Mouse (Mus musculus): ENCODE data around the gene Ptma. TPM values are rescaled to one million over a fixed set of nuclear protein-coding genes. Genes with fewer than 3 reads are reported as not detected.

Gene Ptma
- polyA plus RNA-seq, 1 experiment from 2014 or later = 1,165 TPM

- H3K27me3 ChIP-seq (replicated peaks; ENCODE audit: control insufficient read depth, insufficient read depth, low read length) = no peaks in the 10 kb centered on the region
- H3K4me1 ChIP-seq (ENCODE audit: control insufficient read depth, insufficient read depth, low read depth, low read length) = peaks cover 14% of the 10 kb centered on the region
- no peak for ATAC-seq
- no peak overlapping the region for H3K4me2 ChIP-seq (ENCODE audit: low read length)
- H3K9me3 ChIP-seq (ENCODE audit: control insufficient read depth, low read length) = no peaks in the 10 kb centered on the region
- H3K4me3 ChIP-seq (ENCODE audit: low read length) = no peak overlapping the region
- no peaks in the 10 kb centered on the region for H3K36me3 ChIP-seq (ENCODE audit: control insufficient read depth, insufficient read depth, low read length)
- peak overlapping the region; percentile 75 for H3K27ac ChIP-seq (ENCODE audit: low read depth, low read length)
- peak overlapping the region; percentile 46 for H3K9ac ChIP-seq (ENCODE audit: low read depth, low read length)
- 67% methylated on average over 9 of the region's 9 CpGs for WGBS
Observed at GRCm38 (mm10) chr1:86492095-86493070, 34.1 kb upstream of the Ptma start.

- WGBS = 90% methylated on average over 3 of the region's 3 CpGs
- no peak overlapping the region for H3K9ac ChIP-seq (ENCODE audit: low read depth, low read length)
- H3K27me3 ChIP-seq (replicated peaks; ENCODE audit: control insufficient read depth, insufficient read depth, low read length) = no peaks in the 10 kb centered on the region
- H3K9me3 ChIP-seq (ENCODE audit: control insufficient read depth, low read length) = no peaks in the 10 kb centered on the region
- H3K4me3 ChIP-seq (ENCODE audit: low read length) = no peak overlapping the region
- ATAC-seq = no peak
- H3K27ac ChIP-seq (ENCODE audit: low read depth, low read length) = no peak overlapping the region
- peaks cover 10% of the 10 kb centered on the region for H3K4me1 ChIP-seq (ENCODE audit: control insufficient read depth, insufficient read depth, low read depth, low read length)
- H3K36me3 ChIP-seq (ENCODE audit: control insufficient read depth, insufficient read depth, low read length) = no peaks in the 10 kb centered on the region
- no peak overlapping the region for H3K4me2 ChIP-seq (ENCODE audit: low read length)
Observed at GRCm38 (mm10) chr1:86493783-86494182, 32.7 kb upstream of the Ptma start.

GRCm38 (mm10) chr1:86496340-86496739 is 30.2 kb upstream of the Ptma start:
- Histone ChIP-seq H3K4me1 (ENCODE audit: control insufficient read depth, insufficient read depth, low read depth, low read length) (peaks cover 13% of the 10 kb centered on the region), H3K9me3 (ENCODE audit: control insufficient read depth, low read length) (no peaks in the 10 kb centered on the region), H3K27ac (ENCODE audit: low read depth, low read length) (no peak overlapping the region), H3K4me2 (ENCODE audit: low read length) (no peak overlapping the region), H3K36me3 (ENCODE audit: control insufficient read depth, insufficient read depth, low read length) (no peaks in the 10 kb centered on the region), H3K27me3 (replicated peaks; ENCODE audit: control insufficient read depth, insufficient read depth, low read length) (no peaks in the 10 kb centered on the region), H3K9ac (ENCODE audit: low read depth, low read length) (no peak overlapping the region), H3K4me3 (ENCODE audit: low read length) (no peak overlapping the region)
- no peak for ATAC-seq
- 96% methylated on average over 4 of the region's 4 CpGs for WGBS

- ATAC-seq = no peak
- H3K27me3 ChIP-seq (replicated peaks; ENCODE audit: control insufficient read depth, insufficient read depth, low read length) = no peaks in the 10 kb centered on the region
- 77% methylated on average over 5 of the region's 5 CpGs for WGBS
- H3K4me1 ChIP-seq (ENCODE audit: control insufficient read depth, insufficient read depth, low read depth, low read length) = peaks cover 21% of the 10 kb centered on the region
- H3K9me3 ChIP-seq (ENCODE audit: control insufficient read depth, low read length) = no peaks in the 10 kb centered on the region
- H3K36me3 ChIP-seq (ENCODE audit: control insufficient read depth, insufficient read depth, low read length) = no peaks in the 10 kb centered on the region
- H3K27ac ChIP-seq (ENCODE audit: low read depth, low read length) = no peak overlapping the region
- H3K4me2 ChIP-seq (ENCODE audit: low read length) = no peak overlapping the region
- H3K9ac ChIP-seq (ENCODE audit: low read depth, low read length) = 0 out of 2 replicates have a peak overlapping the region, but pooled peaks have one; percentile 25
- no peak overlapping the region for H3K4me3 ChIP-seq (ENCODE audit: low read length)
Observed at GRCm38 (mm10) chr1:86497361-86497760, 29.2 kb upstream of the Ptma start.

- 45% methylated on average over 3 of the region's 3 CpGs for WGBS
- H3K27me3 ChIP-seq (replicated peaks; ENCODE audit: control insufficient read depth, insufficient read depth, low read length) = no peaks in the 10 kb centered on the region
- no peak overlapping the region for H3K9ac ChIP-seq (ENCODE audit: low read depth, low read length)
Observed at GRCm38 (mm10) chr1:86497986-86498385, 28.5 kb upstream of the Ptma start.

GRCm38 (mm10) chr1:86498611-86499010 is 27.9 kb upstream of the Ptma start:
- H3K4me2 ChIP-seq (ENCODE audit: low read length) = no peak overlapping the region
- no peak overlapping the region for H3K4me3 ChIP-seq (ENCODE audit: low read length)
- no peaks in the 10 kb centered on the region for H3K9me3 ChIP-seq (ENCODE audit: control insufficient read depth, low read length)
- 55% methylated on average over 1 of the region's 1 CpGs for WGBS
- no peak overlapping the region for H3K27ac ChIP-seq (ENCODE audit: low read depth, low read length)
- H3K9ac ChIP-seq (ENCODE audit: low read depth, low read length) = no peak overlapping the region
- no peak for ATAC-seq
- H3K27me3 ChIP-seq (replicated peaks; ENCODE audit: control insufficient read depth, insufficient read depth, low read length) = no peaks in the 10 kb centered on the region
- H3K4me1 ChIP-seq (ENCODE audit: control insufficient read depth, insufficient read depth, low read depth, low read length) = peaks cover 27% of the 10 kb centered on the region
- H3K36me3 ChIP-seq (ENCODE audit: control insufficient read depth, insufficient read depth, low read length) = no peaks in the 10 kb centered on the region

More at GRCm38 (mm10) chr1:86497986-86498385, 28.5 kb upstream of the Ptma start:
- ATAC-seq = no peak
- H3K4me1 ChIP-seq (ENCODE audit: control insufficient read depth, insufficient read depth, low read depth, low read length) = peaks cover 21% of the 10 kb centered on the region
- H3K36me3 ChIP-seq (ENCODE audit: control insufficient read depth, insufficient read depth, low read length) = no peaks in the 10 kb centered on the region
- no peak overlapping the region for H3K27ac ChIP-seq (ENCODE audit: low read depth, low read length)
- no peak overlapping the region for H3K4me3 ChIP-seq (ENCODE audit: low read length)
- H3K9me3 ChIP-seq (ENCODE audit: control insufficient read depth, low read length) = no peaks in the 10 kb centered on the region
- H3K4me2 ChIP-seq (ENCODE audit: low read length) = no peak overlapping the region

- Histone ChIP-seq H3K4me2 (ENCODE audit: low read length) (no peak overlapping the region), H3K9ac (ENCODE audit: low read depth, low read length) (no peak overlapping the region), H3K27me3 (replicated peaks; ENCODE audit: control insufficient read depth, insufficient read depth, low read length) (no peaks in the 10 kb centered on the region), H3K9me3 (ENCODE audit: control insufficient read depth, low read length) (no peaks in the 10 kb centered on the region), H3K27ac (ENCODE audit: low read depth, low read length) (no peak overlapping the region), H3K4me3 (ENCODE audit: low read length) (no peak overlapping the region), H3K4me1 (ENCODE audit: control insufficient read depth, insufficient read depth, low read depth, low read length) (peaks cover 30% of the 10 kb centered on the region), H3K36me3 (ENCODE audit: control insufficient read depth, insufficient read depth, low read length) (no peaks in the 10 kb centered on the region)
- 48% methylated on average over 3 of the region's 3 CpGs for WGBS
- no peak for ATAC-seq
Observed at GRCm38 (mm10) chr1:86499903-86500302, 26.6 kb upstream of the Ptma start.

GRCm38 (mm10) chr1:86500681-86501080 is 25.8 kb upstream of the Ptma start:
- no peak overlapping the region for H3K9ac ChIP-seq (ENCODE audit: low read depth, low read length)
- no peak overlapping the region for H3K4me3 ChIP-seq (ENCODE audit: low read length)
- H3K27ac ChIP-seq (ENCODE audit: low read depth, low read length) = no peak overlapping the region; the same call in 1 of the 2 replicates
- ATAC-seq = no peak
- H3K36me3 ChIP-seq (ENCODE audit: control insufficient read depth, insufficient read depth, low read length) = no peaks in the 10 kb centered on the region
- H3K27me3 ChIP-seq (replicated peaks; ENCODE audit: control insufficient read depth, insufficient read depth, low read length) = no peaks in the 10 kb centered on the region
- H3K4me2 ChIP-seq (ENCODE audit: low read length) = no peak overlapping the region
- WGBS = 78% methylated on average over 4 of the region's 4 CpGs
- H3K4me1 ChIP-seq (ENCODE audit: control insufficient read depth, insufficient read depth, low read depth, low read length) = peaks cover 38% of the 10 kb centered on the region
- H3K9me3 ChIP-seq (ENCODE audit: control insufficient read depth, low read length) = no peaks in the 10 kb centered on the region

- H3K4me3 ChIP-seq (ENCODE audit: low read length) = no peak overlapping the region
- peak; percentile 6; the same call in 1 of the 2 replicates for ATAC-seq
- H3K9ac ChIP-seq (ENCODE audit: low read depth, low read length) = no peak overlapping the region
- no peaks in the 10 kb centered on the region for H3K9me3 ChIP-seq (ENCODE audit: control insufficient read depth, low read length)
- peaks cover 39% of the 10 kb centered on the region for H3K4me1 ChIP-seq (ENCODE audit: control insufficient read depth, insufficient read depth, low read depth, low read length)
- H3K27me3 ChIP-seq (replicated peaks; ENCODE audit: control insufficient read depth, insufficient read depth, low read length) = no peaks in the 10 kb centered on the region
- H3K27ac ChIP-seq (ENCODE audit: low read depth, low read length) = peak overlapping the region; percentile 48
- WGBS = 31% methylated on average over 6 of the region's 6 CpGs
- no peaks in the 10 kb centered on the region for H3K36me3 ChIP-seq (ENCODE audit: control insufficient read depth, insufficient read depth, low read length)
- H3K4me2 ChIP-seq (ENCODE audit: low read length) = no peak overlapping the region
Observed at GRCm38 (mm10) chr1:86501114-86501532, 25.4 kb upstream of the Ptma start.

All from hindbrain, embryonic 16.5 days (tissue).